Mouse (Mus musculus) liver, embryonic 13.5 days (tissue): ENCODE data around the gene Slc25a19. TPM values are rescaled to one million over a fixed set of nuclear protein-coding genes. Genes with fewer than 3 reads are reported as not detected.
A peak's percentile ranks its signal among the peaks of the same experiment; 100 is the strongest.
"Not testable (repeated sequence)": the region's sequence is repeated elsewhere in the genome, so short reads cannot be mapped to it uniquely, and the experiment has no call there.

ENCODE experiments used
- ATAC-seq: fragments of 200-750 bp; cut with Nextera tagmentation; 2 replicates; pipeline ENCODE4 v1.8.0; 2017; ENCODE audit warnings: low read depth, mild to moderate bottlenecking, moderate number of reproducible peaks, moderate library complexity
- DNase-seq: peaks from one replicate; pipeline ENCODE4 v3.0.0; 2022
- H3K27ac ChIP-seq: fragments of 300-500 bp; sonication (generic); 2 replicates; pipeline ENCODE4 v1.5.1; 2015; ENCODE audit warnings: moderate library complexity, mild to moderate bottlenecking, inconsistent platforms
- H3K27me3 ChIP-seq: fragments of 300-500 bp; sonication (generic); 2 replicates; pipeline ENCODE4 v1.6.1; 2015; ENCODE audit warnings: mild to moderate bottlenecking, inconsistent platforms
- H3K36me3 ChIP-seq: fragments of 300-500 bp; sonication (generic); 2 replicates; pipeline ENCODE4 v1.6.1; 2015; ENCODE audit warnings: mild to moderate bottlenecking, inconsistent platforms
- H3K4me1 ChIP-seq: fragments of 300-500 bp; sonication (generic); replicated peaks from 2 replicates; pipeline ENCODE4 v1.6.1; 2015; ENCODE audit warnings: inconsistent platforms
- H3K4me2 ChIP-seq: fragments of 300-500 bp; sonication (generic); 2 replicates; pipeline ENCODE4 v1.6.1; 2015; ENCODE audit warnings: inconsistent platforms, mild to moderate bottlenecking, moderate library complexity
- H3K4me3 ChIP-seq: fragments of 300-500 bp; sonication (generic); replicated peaks from 2 replicates; pipeline ENCODE4 v1.5.1; 2015; ENCODE audit warnings: mild to moderate bottlenecking, inconsistent platforms
- H3K9ac ChIP-seq: fragments of 300-500 bp; sonication (generic); 2 replicates; pipeline ENCODE4 v1.6.1; 2015; ENCODE audit warnings: mild to moderate bottlenecking, inconsistent platforms
- H3K9me3 ChIP-seq: fragments of 300-500 bp; sonication (generic); replicated peaks from 2 replicates; pipeline ENCODE4 v1.6.1; 2016; ENCODE audit warnings: inconsistent platforms
- WGBS: fragments of 180-500 bp; shearing (Covaris S2); methylation state at CpG from one replicate; pipeline ENCODE4 v1.1.7; 2015; ENCODE audit not compliant: insufficient replicate concordance; 5-methylcytosine and 5-hydroxymethylcytosine counted together
- polyA plus RNA-seq: library from polyadenylated mRNA; unstranded; fragments of >200 nt; fragmentation: Nextera tagmentation; extraction: Ambion mirVana; gene quantifications from 2 replicates; pipeline ENCODE4 v1.2.1, GENCODE M21; 2015

Gene Slc25a19
- polyA plus RNA-seq, 1 experiment from 2014 or later = 12.2 TPM

GRCm38 (mm10) chr11:115654128-115654527 is 26.0 kb upstream of the Slc25a19 start:
- ATAC-seq (no peak), DNase-seq (no peak)
- WGBS = 31% methylated on average over 2 of the region's 2 CpGs
- H3K27me3 ChIP-seq = no peaks in the 10 kb centered on the region
- no peak overlapping the region for H3K27ac ChIP-seq
- H3K9me3 ChIP-seq = no peaks in the 10 kb centered on the region
- H3K9ac ChIP-seq = no peak overlapping the region
- peaks cover 24% of the 10 kb centered on the region; the same call in 1 of the 2 replicates for H3K4me1 ChIP-seq
- H3K36me3 ChIP-seq = peaks cover 34% of the 10 kb centered on the region
- H3K4me3 ChIP-seq = no peak overlapping the region
- H3K4me2 ChIP-seq = no peak overlapping the region

- Histone ChIP-seq H3K9ac (no peak overlapping the region), H3K27ac (peak overlapping the region; percentile 9; the same call in 1 of the 2 replicates), H3K27me3 (no peaks in the 10 kb centered on the region), H3K4me2 (no peak overlapping the region), H3K36me3 (peaks cover 42% of the 10 kb centered on the region), H3K4me1 (peaks cover 16% of the 10 kb centered on the region; the same call in 1 of the 2 replicates), H3K4me3 (no peak overlapping the region), H3K9me3 (no peaks in the 10 kb centered on the region)
- no peak for ATAC-seq
- DNase-seq = no peak
- 72% methylated on average over 3 of the region's 3 CpGs for WGBS
Measured at GRCm38 (mm10) chr11:115653194-115653593, 25.1 kb upstream of the Slc25a19 start.

GRCm38 (mm10) chr11:115651680-115652079 is 23.6 kb upstream of the Slc25a19 start:
- Histone ChIP-seq H3K27me3 (no peaks in the 10 kb centered on the region), H3K9ac (no peak overlapping the region), H3K36me3 (peaks cover 50% of the 10 kb centered on the region), H3K9me3 (no peaks in the 10 kb centered on the region), H3K4me2 (no peak overlapping the region), H3K27ac (no peak overlapping the region), H3K4me3 (no peak overlapping the region), H3K4me1 (peaks cover 9% of the 10 kb centered on the region; the same call in 1 of the 2 replicates)
- 74% methylated on average over 3 of the region's 3 CpGs for WGBS
- DNase-seq (no peak), ATAC-seq (no peak)

GRCm38 (mm10) chr11:115649706-115650105 is 21.6 kb upstream of the Slc25a19 start:
- H3K4me3 ChIP-seq = no peak overlapping the region
- peaks cover 7% of the 10 kb centered on the region; the same call in 1 of the 2 replicates for H3K4me1 ChIP-seq
- H3K36me3 ChIP-seq = peaks cover 61% of the 10 kb centered on the region
- 85% methylated on average over 10 of the region's 10 CpGs for WGBS
- H3K27ac ChIP-seq = no peak overlapping the region
- no peaks in the 10 kb centered on the region for H3K9me3 ChIP-seq
- no peak overlapping the region for H3K9ac ChIP-seq
- H3K27me3 ChIP-seq = no peaks in the 10 kb centered on the region
- ATAC-seq (no peak), DNase-seq (no peak)
- no peak overlapping the region for H3K4me2 ChIP-seq

GRCm38 (mm10) chr11:115647459-115647858 is 19.4 kb upstream of the Slc25a19 start:
- Histone ChIP-seq H3K4me1 (0 out of 2 replicates have a peak, but pooled peaks cover 3% of the 10 kb centered on the region), H3K4me3 (no peak overlapping the region), H3K9me3 (no peaks in the 10 kb centered on the region), H3K27me3 (no peaks in the 10 kb centered on the region), H3K27ac (no peak overlapping the region), H3K36me3 (peaks cover 62% of the 10 kb centered on the region), H3K4me2 (no peak overlapping the region), H3K9ac (no peak overlapping the region)
- ATAC-seq = no peak
- DNase-seq = peak; percentile 34
- 68% methylated on average over 6 of the region's 6 CpGs for WGBS

GRCm38 (mm10) chr11:115646439-115646838 is 18.3 kb upstream of the Slc25a19 start:
- Histone ChIP-seq H3K9ac (no peak overlapping the region), H3K27ac (no peak overlapping the region), H3K9me3 (no peaks in the 10 kb centered on the region), H3K36me3 (peaks cover 62% of the 10 kb centered on the region), H3K4me3 (no peak overlapping the region), H3K27me3 (no peaks in the 10 kb centered on the region), H3K4me1 (peaks cover 11% of the 10 kb centered on the region), H3K4me2 (no peak overlapping the region)
- no peak for ATAC-seq
- DNase-seq = no peak
- 84% methylated on average over 9 of the region's 9 CpGs for WGBS

GRCm38 (mm10) chr11:115645498-115645897 is 17.4 kb upstream of the Slc25a19 start:
- H3K9ac ChIP-seq, H3K4me2 ChIP-seq, ATAC-seq, H3K9me3 ChIP-seq, H3K4me3 ChIP-seq, DNase-seq, H3K27ac ChIP-seq, H3K27me3 ChIP-seq: not testable (repeated sequence)
- WGBS = 82% methylated on average over 14 of the region's 14 CpGs
- H3K4me1 ChIP-seq = peaks cover 19% of the 10 kb centered on the region
- peaks cover 58% of the 10 kb centered on the region for H3K36me3 ChIP-seq

GRCm38 (mm10) chr11:115644308-115644707 is 16.2 kb upstream of the Slc25a19 start:
- 77% methylated on average over 13 of the region's 13 CpGs for WGBS

GRCm38 (mm10) chr11:115643265-115643664 is 15.2 kb upstream of the Slc25a19 start:
- Histone ChIP-seq H3K27me3 (no peaks in the 10 kb centered on the region), H3K27ac (no peak overlapping the region), H3K4me1 (peaks cover 26% of the 10 kb centered on the region), H3K9me3 (no peaks in the 10 kb centered on the region), H3K9ac (no peak overlapping the region), H3K4me3 (no peak overlapping the region), H3K4me2 (no peak overlapping the region), H3K36me3 (peaks cover 44% of the 10 kb centered on the region)
- no peak for ATAC-seq
- WGBS = 43% methylated on average over 10 of the region's 10 CpGs
- no peak for DNase-seq

More at GRCm38 (mm10) chr11:115644308-115644707, 16.2 kb upstream of the Slc25a19 start:
- DNase-seq (no peak), ATAC-seq (no peak)
- Histone ChIP-seq H3K27ac (no peak overlapping the region), H3K4me1 (peaks cover 22% of the 10 kb centered on the region), H3K9ac (no peak overlapping the region), H3K4me3 (no peak overlapping the region), H3K9me3 (no peaks in the 10 kb centered on the region), H3K4me2 (no peak overlapping the region), H3K36me3 (peaks cover 53% of the 10 kb centered on the region), H3K27me3 (no peaks in the 10 kb centered on the region)

- 88% methylated on average over 2 of the region's 2 CpGs for WGBS
Measured at GRCm38 (mm10) chr11:115642705-115643104, 14.6 kb upstream of the Slc25a19 start.

GRCm38 (mm10) chr11:115641664-115642036 is 13.6 kb upstream of the Slc25a19 start:
- ATAC-seq (0 out of 2 replicates have a peak, but pooled peaks have one; percentile 13), DNase-seq (no peak)
- peaks cover 26% of the 10 kb centered on the region for H3K4me1 ChIP-seq

More at GRCm38 (mm10) chr11:115642705-115643104, 14.6 kb upstream of the Slc25a19 start:
- DNase-seq = no peak
- Histone ChIP-seq H3K27ac (no peak overlapping the region), H3K4me2 (no peak overlapping the region), H3K9ac (no peak overlapping the region), H3K4me1 (peaks cover 26% of the 10 kb centered on the region), H3K4me3 (no peak overlapping the region), H3K27me3 (no peaks in the 10 kb centered on the region), H3K36me3 (peaks cover 39% of the 10 kb centered on the region), H3K9me3 (no peaks in the 10 kb centered on the region)
- ATAC-seq = no peak

GRCm38 (mm10) chr11:115640978-115641663 is 13.0 kb upstream of the Slc25a19 start:
- Histone ChIP-seq H3K9me3 (no peaks in the 10 kb centered on the region), H3K4me2 (no peak overlapping the region), H3K9ac (no peak overlapping the region), H3K27me3 (no peaks in the 10 kb centered on the region), H3K4me3 (no peak overlapping the region), H3K27ac (peak overlapping the region; percentile 29; the same call in 1 of the 2 replicates), H3K36me3 (peaks cover 30% of the 10 kb centered on the region), H3K4me1 (peaks cover 26% of the 10 kb centered on the region)
- WGBS = 17% methylated on average over 14 of the region's 14 CpGs
- no peak for DNase-seq
- 0 out of 2 replicates have a peak, but pooled peaks have one; percentile 25 for ATAC-seq

More at GRCm38 (mm10) chr11:115641664-115642036, 13.6 kb upstream of the Slc25a19 start:
- no peaks in the 10 kb centered on the region for H3K27me3 ChIP-seq
- no peak overlapping the region for H3K9ac ChIP-seq
- WGBS = 75% methylated on average over 4 of the region's 4 CpGs
- peaks cover 35% of the 10 kb centered on the region for H3K36me3 ChIP-seq
- H3K4me3 ChIP-seq = no peak overlapping the region
- no peaks in the 10 kb centered on the region for H3K9me3 ChIP-seq
- no peak overlapping the region for H3K27ac ChIP-seq
- H3K4me2 ChIP-seq = no peak overlapping the region
